Mouse (Mus musculus) cerebellum, postnatal 14 days (tissue): Measurements from ENCODE around the gene Bpgm.

ENCODE experiments used
- DNase-seq, 2 experiments: peaks; one replicate each; pipeline ENCODE4 v3.0.0; 2021; ENCODE audit warnings: mixed read lengths in 2 of 2

Gene Bpgm

DNA sequence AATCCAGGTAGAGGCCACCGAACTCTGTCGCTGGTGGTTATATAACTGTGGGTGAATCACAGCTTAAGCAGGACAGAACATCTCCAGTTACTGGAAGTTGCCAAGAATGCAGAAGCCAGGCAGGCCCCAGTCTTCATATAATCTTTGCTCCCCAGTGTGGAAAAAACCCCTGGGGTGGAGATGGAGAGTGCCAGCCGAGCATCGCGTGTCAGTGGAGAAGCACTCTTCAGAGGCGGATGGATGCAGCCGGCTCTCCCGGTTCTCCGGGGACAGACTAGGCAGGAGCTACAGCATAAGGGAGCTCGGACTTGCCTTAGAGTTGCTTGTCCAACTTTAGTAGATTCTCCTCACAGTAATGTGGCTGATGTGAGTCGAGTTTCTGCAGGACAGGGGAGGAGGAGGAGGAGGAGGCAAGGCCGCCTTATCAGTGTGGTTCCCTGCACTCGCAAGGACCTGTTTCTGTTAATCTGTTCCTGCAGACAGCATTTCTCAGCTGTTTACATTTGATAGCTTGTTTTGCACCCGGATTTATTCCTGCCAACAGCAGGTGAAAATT, 10.1 kb downstream of the Bpgm start:
- no peak for DNase-seq

DNA sequence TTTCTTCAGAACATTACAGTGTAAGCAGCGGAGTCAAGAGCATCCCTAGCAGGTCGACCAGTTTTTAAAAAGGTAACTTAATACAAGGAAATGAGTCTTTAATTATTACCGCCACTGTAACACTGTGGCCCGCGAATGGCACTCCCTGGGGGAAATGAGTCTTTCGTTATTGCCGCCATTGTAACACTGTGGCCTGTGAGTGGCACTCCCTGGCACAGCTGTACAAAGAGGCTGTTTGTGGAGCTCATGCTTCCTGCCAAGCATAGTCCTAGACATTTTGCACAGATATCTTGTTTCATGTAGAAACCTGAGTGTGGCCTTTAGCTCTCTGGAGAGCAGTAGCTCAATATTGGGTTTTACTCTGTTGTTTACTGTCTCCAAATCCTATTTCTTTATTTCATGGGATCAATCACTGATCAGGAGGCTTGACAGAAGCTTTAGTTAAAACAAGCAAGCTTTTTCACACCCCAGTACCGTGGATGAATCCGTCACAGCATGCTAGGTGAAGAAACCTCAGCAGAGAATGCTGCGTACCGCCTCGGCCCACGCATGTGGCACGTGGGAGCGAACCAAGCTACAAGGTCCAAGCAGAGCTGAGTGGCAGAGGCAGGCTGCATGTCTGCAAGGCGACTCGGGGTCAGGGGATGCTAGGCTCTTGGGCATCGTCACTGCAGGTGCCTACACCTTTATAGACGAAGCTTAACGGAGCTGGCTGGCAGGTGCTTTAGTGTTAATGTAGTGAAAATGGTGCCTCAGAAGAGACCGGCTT, 17.5 kb downstream of the Bpgm start:
- DNase-seq, result no peak

- no peak for DNase-seq
Measured at GRCm38 (mm10) chr6:34495140-34495551, 19.1 kb downstream of the Bpgm start.

DNA sequence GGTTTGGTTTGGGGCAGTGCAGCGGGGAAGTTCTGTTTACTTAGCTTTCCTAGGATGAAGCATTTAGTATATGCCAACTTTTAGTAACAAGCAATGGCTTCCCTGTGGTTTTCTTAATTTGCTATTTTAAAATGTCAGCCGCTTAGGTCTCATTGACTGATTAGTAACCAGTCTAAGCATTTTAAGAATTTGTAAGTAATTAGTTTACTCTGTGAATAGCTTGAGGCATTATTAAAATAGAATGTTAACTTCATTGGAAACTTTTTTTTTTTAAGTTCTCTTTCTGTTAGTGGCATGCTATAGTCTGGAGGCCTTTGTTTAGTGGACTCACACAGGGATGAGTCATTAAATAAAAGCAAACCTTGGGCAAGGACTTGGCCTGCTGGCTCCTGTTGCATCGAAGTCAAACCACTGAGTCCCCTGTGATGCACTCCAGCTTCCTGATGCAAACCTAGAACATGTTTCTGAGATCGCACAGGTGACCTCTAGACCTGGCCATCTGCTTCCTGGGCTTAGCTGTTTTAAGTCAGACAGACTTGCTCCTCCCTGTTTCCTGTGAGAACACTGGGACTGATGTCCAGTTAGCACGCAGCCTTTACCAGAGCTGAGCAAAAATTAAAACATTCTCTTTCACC, 22.1 kb downstream of the Bpgm start:
- no peak for DNase-seq

GRCm38 (mm10) chr6:34502291-34502690, 26.3 kb downstream of the Bpgm start:
- peak; percentile 27 to 34 for DNase-seq

DNA sequence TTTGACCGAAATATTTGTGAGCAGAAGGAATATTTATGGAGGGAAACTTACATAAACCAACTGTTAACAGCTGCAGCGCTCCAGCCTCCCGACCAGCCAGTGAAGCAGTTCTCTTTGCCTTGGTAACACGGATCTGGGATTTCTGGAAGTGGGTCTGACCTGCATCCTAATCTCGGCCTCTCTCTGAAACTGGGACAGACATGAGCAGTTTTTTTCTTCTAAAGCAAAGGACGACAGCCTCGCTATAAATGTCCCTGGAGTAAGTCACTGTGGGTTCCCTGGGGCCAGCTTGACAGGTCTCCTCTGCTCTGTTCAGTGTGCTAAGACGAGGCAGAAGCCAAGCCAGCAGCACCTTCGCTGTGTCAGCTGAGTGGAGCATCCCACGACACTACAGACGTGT, 29.9 kb downstream of the Bpgm start:
- DNase-seq, result no peak

- DNase-seq, result no peak
Measured at GRCm38 (mm10) chr6:34507581-34507980, 31.6 kb downstream of the Bpgm start.

- no peak for DNase-seq
Measured at GRCm38 (mm10) chr6:34508016-34508415, 32.0 kb downstream of the Bpgm start.

GRCm38 (mm10) chr6:34510277-34510676, 34.3 kb downstream of the Bpgm start:
- no peak for DNase-seq

- DNase-seq, result peak; percentile 36 to 65
Measured at GRCm38 (mm10) chr6:34511410-34511809, 35.4 kb downstream of the Bpgm start.

GRCm38 (mm10) chr6:34512741-34513140, 36.7 kb downstream of the Bpgm start:
- DNase-seq, result no peak

DNA sequence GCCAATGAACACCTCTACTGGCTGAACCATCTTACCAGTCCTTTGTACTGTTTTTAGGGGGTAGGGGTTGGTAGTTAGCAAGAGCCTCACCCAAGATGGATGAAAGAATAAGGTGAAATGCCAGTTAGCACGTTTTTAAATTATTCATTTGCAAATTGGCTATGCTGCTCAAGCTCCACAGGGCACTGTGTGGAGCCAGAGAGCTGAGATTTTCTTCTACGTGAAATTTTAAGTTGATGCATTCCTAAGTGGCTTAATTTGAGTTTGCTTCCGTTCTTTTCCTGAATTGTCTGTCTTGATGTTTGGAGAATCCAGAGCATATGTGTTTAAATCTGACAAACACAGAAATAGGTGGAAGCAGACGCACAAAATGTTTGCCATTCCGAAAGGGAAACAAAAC, 38.6 kb downstream of the Bpgm start:
- DNase-seq, result peak in 1 of 2 experiments; percentile 22

- no peak for DNase-seq
Measured at GRCm38 (mm10) chr6:34515098-34515782, 39.2 kb downstream of the Bpgm start.

- DNase-seq, result no peak
Measured at GRCm38 (mm10) chr6:34515783-34516099, 39.7 kb downstream of the Bpgm start.

DNA sequence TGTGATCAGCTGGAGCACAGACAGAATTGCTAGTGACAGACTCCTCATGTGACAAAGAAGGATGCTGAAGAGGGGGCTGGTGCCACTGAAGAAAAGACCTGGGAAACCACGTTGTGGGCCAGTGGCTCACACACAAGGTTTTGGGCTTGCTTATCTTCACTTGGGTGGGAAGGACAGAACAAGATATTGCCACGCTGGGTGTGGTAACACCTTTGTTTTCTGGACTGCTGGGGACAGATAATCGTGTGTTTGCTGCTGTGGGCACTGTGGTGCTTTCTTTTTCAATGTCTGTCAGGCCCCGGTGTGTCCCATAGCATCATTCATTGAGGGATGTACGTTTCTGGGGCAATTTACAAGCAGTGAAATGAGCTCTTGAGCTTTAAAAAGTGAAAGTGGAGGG, 41.7 kb downstream of the Bpgm start:
- no peak for DNase-seq

- no peak for DNase-seq
Measured at GRCm38 (mm10) chr6:34519087-34519486, 43.1 kb downstream of the Bpgm start.

DNA sequence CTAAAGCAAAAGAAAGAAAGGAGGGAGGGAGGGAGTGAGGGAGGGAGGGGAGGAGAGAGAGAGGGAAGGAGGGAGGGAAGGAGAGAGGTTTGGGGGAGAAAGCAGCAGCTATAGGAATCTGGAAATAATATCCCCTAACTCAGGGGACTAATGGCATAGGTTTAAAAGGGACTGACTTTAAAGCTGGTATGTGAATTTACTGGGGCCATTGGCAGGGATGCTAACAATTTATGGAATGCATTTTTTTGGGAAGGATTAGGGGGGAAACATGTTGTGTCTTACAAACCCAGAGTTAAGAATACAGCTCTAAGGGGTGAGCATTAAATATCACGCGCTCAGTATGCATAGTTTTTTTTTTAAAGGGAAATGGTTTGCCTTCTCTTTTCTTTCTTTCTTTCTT, 44.5 kb downstream of the Bpgm start:
- DNase-seq, result no peak

- no peak for DNase-seq
Measured at GRCm38 (mm10) chr6:34520912-34521311, 44.9 kb downstream of the Bpgm start.

- DNase-seq, result no peak
Measured at GRCm38 (mm10) chr6:34523476-34523875, 47.5 kb downstream of the Bpgm start.

DNA sequence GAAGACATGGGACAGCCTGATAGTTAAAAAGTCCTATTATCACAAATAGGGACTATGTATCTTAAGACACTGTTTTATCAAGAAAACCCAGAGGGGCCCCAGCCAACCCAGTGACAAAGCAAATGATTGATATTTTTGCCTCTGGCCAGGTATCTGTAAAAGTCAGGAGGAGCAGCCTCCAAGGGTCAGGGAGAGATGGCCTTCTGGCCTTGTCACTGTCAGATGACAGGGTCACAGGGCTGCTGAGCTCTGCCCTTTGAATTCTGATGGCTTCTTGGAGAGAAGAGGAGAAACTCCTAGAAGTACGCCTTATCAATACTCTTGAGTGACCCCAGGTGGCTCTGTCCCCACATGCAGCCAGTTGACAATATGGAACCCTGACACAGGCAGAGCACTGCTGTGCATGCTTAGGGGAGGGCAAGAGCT, 49.5 kb downstream of the Bpgm start:
- DNase-seq, result no peak

DNA sequence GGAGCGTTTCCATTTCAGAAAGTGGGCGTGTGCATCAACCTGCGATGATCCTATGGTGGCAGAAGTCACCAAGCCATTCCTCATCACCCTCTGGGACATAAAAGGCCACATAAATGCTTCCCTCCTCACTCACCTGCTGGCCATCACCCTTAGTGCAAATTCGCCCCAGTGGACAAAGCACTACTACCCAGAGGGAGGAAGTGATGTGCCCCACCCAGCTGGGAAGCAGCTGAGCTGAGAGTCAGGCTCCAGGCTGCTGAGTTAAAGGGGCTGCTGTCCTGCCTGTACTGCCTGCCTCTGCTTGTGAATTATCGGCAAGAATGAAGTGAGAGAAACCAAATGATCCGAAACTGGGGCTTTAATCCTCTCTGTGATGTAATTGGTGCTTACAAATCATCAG, 49.9 kb downstream of the Bpgm start:
- DNase-seq, result no peak

DNA sequence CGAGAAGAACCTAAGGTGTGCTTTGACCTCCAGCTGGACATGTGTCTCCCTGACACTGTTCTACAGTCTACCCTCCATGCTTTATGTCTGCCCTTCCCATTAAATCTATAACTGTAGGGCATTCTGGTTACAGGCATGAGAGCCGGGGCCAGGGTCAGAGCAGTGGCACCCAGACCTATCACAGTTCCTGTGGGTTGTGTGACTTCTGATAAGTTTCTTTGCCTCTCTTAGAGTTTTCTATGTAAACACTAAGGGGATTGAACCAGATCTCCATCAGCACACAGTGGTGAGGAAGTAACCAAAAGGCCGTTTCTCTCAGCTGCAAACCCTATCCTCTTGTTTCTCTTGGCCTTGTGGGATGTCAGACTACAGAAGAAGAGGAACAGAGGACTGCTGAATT, 50.4 kb downstream of the Bpgm start:
- DNase-seq, result no peak

- no peak for DNase-seq
Measured at GRCm38 (mm10) chr6:34528131-34528530, 52.1 kb downstream of the Bpgm start.

- DNase-seq, result no peak
Measured at GRCm38 (mm10) chr6:34529992-34530391, 54.0 kb downstream of the Bpgm start.
